Mouse (Mus musculus): ENCODE measurements around the gene Gm17359. TPM values are rescaled to one million over a fixed set of nuclear protein-coding genes. Genes with fewer than 3 reads are reported as not detected.

The Gm17359 gene
- polyA plus RNA-seq, 1 experiment: 0.68 TPM

DNA sequence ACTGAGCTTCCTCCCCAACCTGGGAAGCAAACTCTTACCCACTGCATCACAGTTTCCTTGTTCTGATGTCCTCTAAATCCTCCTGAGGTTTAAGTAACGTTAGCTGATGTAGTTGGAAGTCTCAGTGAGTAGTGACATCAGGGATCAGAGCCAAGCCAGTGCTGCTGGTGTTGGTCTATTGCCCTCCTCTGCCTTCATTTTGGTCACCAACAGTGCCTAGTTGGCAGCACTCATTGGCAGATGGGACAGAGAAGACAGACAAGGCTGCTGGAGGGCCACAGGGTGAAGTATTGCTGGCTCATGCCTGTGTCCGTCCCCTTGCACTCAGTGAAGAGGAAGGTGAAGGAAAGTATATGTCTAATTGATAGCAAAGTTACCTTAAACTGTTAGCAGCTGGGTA, 139.5 kb downstream of the Gm17359 start:
- DNase-seq (ENCODE audit: low read depth): no peak

DNA sequence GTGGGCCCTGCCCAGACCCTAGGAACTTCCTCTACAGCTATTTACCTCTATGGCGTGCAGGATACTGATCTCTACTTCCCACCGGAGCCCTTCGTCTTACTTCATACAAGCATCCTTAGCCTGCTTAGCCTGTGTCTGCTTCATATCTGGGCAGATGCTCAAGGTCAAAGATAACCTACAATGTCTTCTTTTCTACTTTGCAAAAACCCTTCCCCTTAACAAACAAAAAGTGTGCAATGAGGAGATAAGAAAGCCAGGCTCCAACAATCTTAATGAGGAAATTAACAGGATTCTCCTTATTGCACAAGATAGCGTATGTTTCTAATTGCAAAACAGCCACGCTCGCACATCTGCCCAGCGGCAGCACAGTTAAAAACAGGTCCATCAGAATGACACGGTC, 141.9 kb downstream of the Gm17359 start:
- no peak for DNase-seq (ENCODE audit: low read depth)

DNA sequence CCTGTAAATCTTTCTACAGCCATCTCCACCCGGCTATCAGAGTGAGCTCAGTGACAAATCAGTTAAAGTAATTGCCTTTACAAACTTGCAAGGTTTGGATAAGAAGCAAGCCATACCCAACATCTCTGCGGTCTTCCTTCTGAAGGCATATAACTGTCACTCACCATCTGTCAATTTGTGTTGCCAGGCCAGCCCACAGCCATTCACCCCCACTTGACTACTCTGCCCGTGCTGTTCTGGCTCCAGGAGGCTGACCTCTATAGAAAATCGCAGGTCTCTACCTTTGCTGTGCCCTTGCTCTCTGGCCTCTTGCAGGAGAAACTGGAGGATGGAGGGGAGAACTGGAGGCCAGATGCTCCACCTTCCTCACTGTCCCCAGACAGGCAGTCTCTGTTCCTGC, 142.4 kb downstream of the Gm17359 start:
- no peak for DNase-seq (ENCODE audit: low read depth)

DNA sequence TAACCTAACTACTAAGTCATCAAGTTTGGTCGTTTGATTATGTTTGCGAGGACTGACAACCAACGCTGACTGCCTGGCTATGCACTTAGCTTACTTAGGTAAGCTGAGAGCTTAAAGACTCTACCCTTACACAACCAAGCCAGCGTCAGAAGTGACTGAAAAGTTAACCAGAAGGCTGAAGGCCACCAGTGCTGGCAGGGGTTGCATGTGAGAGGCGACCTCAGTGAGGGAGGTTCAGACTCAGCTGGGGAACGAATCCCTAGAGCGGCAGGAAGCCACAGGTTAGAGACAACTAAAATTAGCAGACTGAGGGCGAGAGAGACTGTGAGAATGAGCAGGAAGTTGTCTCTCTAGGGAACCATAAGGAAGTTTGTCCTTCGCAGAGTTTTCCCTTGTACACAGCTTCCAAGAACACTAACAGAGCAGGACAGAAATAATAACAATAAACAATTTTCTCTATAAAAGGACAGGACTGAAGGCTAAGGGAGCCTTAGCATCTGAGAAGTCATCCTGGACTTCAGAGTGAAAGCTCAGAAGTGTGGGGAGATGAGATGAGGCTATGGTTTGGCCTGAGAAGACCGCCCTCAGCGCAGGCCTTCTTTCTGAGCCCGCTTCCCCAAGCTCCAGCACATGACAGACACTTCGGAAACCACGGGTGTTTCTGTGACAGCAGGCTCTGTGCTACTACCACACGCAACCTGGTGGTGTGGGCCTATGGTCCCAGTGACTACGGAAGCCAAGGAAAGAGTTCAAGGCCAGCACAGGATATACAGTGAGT, 148.0 kb downstream of the Gm17359 start:
- no peak for DNase-seq (ENCODE audit: low read depth)

DNA sequence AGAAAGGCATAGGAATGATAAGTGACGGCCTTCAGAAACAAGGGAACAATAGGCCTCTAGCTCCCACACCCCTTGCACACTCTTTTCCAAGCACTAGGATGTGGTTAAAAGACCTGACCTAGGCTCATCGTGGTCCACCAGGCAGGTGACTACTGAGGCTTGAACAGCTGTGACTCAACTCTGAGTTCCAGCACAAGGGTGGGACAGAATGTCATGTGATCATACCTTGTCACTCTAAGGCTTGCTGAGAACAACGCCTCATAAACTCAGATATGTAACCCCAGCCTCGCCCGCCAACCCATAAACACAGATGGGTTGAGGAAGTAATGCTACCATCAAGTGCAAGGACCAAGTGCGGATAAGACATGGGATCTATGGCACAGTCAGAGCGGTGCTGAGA, 151.6 kb downstream of the Gm17359 start:
- no peak for DNase-seq (ENCODE audit: low read depth)

DNA sequence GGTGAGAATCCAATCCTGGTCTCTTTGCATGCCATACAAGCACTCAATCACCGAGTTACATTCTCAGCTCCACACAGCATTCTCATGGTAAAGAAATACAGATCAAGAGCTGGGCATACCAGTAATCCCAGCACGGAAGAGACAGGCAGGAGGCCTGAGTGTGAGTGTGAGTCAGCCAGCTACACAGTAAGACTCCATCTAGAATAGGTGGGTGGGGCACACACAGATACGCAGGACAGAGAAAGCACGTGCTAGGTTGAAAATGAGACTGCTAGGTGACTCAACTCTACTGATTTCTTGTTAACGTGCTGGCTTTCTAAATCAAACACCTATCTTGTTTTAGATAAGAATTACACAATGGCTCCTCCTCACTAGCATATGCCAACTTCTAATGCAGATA, 153.6 kb downstream of the Gm17359 start:
- DNase-seq (ENCODE audit: low read depth): no peak

DNA sequence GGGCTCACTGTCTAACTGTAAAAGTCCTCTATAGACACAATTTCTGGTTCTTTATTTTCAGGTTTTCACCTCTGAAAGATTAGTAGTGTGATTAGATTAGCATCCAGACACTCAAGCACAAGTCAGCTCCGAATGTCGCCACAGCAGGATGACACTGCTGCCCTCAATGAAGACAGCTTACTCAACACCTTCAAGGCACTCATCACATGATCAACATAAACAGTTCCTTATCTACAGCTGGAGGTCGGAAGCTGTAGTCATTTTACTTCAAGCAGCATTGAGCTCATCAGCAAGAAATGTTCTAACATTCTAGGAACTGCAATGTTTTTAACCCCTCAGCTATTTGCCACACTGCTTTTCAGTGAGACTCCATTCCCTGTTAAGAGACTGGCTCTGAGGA, 155.2 kb downstream of the Gm17359 start:
- DNase-seq (ENCODE audit: low read depth): no peak

DNA sequence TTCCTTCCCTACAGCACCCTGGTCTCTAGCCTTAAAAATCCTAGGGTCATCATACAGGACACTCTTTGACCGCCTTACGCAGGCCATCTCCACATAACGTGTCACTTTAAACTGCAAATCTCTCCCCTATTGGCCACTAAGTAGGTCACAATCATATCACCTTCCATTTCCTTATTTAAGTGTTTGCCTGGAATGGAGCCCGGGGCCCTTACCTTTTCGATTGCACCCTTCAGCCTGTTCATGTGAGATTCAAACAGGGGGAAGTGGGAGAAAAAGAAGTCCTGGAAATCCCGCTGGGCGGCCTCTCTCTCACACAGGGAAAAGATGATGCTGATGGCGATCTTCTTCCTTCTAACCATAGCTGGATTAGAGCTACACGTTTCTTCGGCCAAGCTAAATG, 156.6 kb downstream of the Gm17359 start:
- no peak for DNase-seq (ENCODE audit: low read depth)

DNA sequence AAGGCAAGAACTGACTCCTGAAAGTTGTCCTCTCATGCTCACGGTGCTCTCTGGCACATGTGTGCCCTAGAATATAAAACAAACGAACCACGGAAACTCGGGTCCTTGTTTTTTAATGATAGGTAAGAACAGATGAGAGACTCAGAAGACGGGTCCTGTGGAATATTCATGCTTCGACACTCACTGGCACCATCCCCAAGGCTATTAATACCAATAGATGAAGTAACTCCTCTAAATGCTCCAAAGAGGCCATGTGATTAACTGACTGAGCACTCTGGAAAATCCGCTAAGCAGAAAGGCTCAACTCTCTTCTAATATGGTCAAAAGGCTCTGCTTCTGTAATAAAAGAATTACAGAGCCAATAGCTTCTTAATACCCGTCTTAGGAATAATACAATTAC, 157.6 kb downstream of the Gm17359 start:
- DNase-seq (ENCODE audit: low read depth): no peak

DNA sequence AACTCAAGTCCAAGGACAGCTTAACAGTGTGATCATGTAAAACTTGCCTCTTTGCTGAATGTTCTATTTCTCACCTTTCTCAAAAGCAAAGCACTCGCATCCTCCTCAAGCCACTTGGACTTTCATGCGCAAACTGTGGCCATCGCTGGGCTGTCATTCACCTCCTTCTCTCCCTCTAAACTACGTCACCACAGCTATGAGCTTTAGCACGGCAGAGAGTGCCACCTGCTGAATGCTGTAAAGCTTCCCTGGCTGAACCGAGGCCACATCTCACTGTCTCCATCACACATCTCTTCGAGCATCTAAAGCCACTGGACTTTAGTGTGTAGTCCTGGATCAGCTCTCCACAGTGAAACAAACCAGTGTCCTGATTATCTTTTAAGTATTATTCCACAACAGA, 158.7 kb downstream of the Gm17359 start:
- no peak for DNase-seq (ENCODE audit: low read depth)

DNA sequence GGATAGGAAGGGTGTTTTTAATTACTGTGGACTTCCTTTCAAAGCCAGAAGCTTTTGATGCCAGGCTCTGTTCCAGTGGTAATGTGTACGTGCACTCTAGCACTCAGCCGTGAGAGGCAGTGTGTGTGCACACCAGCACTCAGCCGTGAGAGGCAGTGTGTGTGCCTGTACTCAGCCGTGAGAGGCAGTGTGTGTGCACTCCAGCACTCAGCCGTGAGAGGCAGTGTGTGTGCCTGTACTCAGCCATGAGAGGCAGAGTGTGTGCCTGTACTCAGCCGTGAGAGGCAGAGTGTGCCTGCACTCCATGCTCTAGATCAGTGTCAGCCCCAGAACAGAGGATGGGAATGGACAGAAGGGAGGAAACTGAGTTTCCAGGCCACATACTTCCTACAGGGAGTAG, 160.2 kb downstream of the Gm17359 start:
- no peak for DNase-seq (ENCODE audit: low read depth)

DNA sequence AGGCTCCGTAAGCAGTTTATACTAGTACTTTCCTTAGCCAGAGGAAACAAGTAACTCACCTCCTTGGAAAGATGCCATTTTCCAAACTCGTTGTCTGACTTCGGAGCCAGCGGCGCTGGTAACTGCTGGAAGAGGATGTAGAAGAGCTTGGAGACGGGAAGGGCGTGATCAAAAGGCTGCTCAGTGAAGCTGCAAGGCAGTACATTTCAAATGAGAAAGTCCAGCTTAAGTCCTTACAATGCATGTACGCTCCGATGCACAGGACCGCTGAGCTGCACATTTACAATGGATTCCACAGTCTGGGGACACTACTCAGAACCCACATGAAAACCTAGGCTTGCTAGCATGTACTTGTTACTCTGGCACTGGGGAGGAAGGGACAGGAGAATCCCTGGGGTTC, 163.8 kb downstream of the Gm17359 start:
- no peak for DNase-seq (ENCODE audit: low read depth)

DNA sequence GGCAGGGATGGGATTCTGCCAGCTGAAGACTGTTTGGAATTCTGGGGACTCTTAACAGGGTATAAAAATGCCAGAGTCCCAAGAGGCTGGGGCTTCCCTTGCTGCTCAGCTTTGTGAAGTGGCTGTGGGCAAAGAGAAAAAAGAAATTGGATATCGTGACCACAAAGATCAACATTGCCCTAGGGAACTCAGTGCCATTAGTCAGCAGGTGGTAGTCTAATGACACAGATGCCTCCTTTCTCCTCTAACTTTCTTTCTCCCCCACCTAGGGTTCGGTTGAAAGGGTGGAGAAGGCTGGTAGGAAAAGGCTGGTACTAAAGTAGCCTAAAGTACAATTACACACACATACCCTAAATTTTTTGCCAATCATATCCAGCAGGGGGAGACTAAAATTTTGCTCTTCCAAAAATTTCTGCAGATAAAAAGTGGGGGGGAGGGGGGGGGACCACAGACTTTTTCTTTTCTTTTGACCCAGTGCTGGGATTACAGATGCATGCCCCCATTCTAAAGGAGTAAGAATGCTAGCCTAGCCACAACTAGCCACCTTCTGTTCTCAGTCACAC, 164.8 kb downstream of the Gm17359 start:
- DNase-seq (ENCODE audit: low read depth): no peak

Other genes with a start within 250 kb of the Gm17359 start
- 9.5 and 10.5 TPM in 2 replicates for gene Rapgef2, start 50.1 kb upstream of the Gm17359 start, polyA plus RNA-seq (2012; rRNA removed)
- gene Fnip2, start 231.1 kb downstream of the Gm17359 start, polyA plus RNA-seq (2012; rRNA removed): 5.1 and 5.5 TPM in 2 replicates